Mouse (Mus musculus) midbrain, embryonic 15.5 days (tissue): ENCODE data around the gene Kremen2. TPM values are rescaled to one million over a fixed set of nuclear protein-coding genes. Genes with fewer than 3 reads are reported as not detected.

Experiments
- ATAC-seq: fragments of 200-750 bp; cut with Nextera tagmentation; replicated peaks from 2 replicates; pipeline ENCODE4 v1.8.0; 2017; ENCODE audit warnings: moderate TSS enrichment
- H3K27ac ChIP-seq: fragments of 300-500 bp; sonication (generic); 2 replicates; pipeline ENCODE4 v1.5.1; 2015; ENCODE audit warnings: mild to moderate bottlenecking, inconsistent platforms
- H3K27me3 ChIP-seq: fragments of 300-500 bp; sonication (generic); replicated peaks from 2 replicates; pipeline ENCODE4 v1.6.1; 2015; ENCODE audit warnings: inconsistent platforms
- H3K36me3 ChIP-seq: fragments of 300-500 bp; sonication (generic); replicated peaks from 2 replicates; pipeline ENCODE4 v1.6.1; 2015; ENCODE audit warnings: inconsistent platforms
- H3K4me1 ChIP-seq: fragments of 300-500 bp; sonication (generic); 2 replicates; pipeline ENCODE4 v1.6.1; 2015; ENCODE audit warnings: inconsistent platforms
- H3K4me2 ChIP-seq: fragments of 300-500 bp; sonication (generic); 2 replicates; pipeline ENCODE4 v1.6.1; 2015; ENCODE audit warnings: inconsistent platforms, mild to moderate bottlenecking, moderate library complexity
- H3K4me3 ChIP-seq: fragments of 300-500 bp; sonication (generic); 2 replicates; pipeline ENCODE4 v1.5.1; 2015; ENCODE audit warnings: mild to moderate bottlenecking, inconsistent platforms
- H3K9ac ChIP-seq: fragments of 300-500 bp; sonication (generic); 2 replicates; pipeline ENCODE4 v1.6.1; 2015; ENCODE audit warnings: mild to moderate bottlenecking, inconsistent platforms
- H3K9me3 ChIP-seq: fragments of 300-500 bp; sonication (generic); 2 replicates; pipeline ENCODE4 v1.6.1; 2016; ENCODE audit warnings: inconsistent platforms
- WGBS: fragments of 180-500 bp; shearing (Covaris S2); methylation state at CpG from one replicate; pipeline ENCODE4 v1.1.7; 2015; ENCODE audit warnings: mixed read lengths; 5-methylcytosine and 5-hydroxymethylcytosine counted together
- polyA plus RNA-seq: library from polyadenylated mRNA; unstranded; fragments of >200 nt; fragmentation: Nextera tagmentation; extraction: Ambion mirVana; gene quantifications from 2 replicates; pipeline ENCODE4 v1.2.1, GENCODE M21; 2015

The Kremen2 gene
- polyA plus RNA-seq, 1 experiment from 2014 or later, result 1.5 TPM

GRCm38 (mm10) chr17:23725477-23725876, 20.2 kb downstream of the Kremen2 start:
- peak overlapping the region; percentile 53 for H3K9ac ChIP-seq
- H3K27me3 ChIP-seq, result no peaks in the 10 kb centered on the region
- H3K36me3 ChIP-seq, result no peaks in the 10 kb centered on the region
- no peak for ATAC-seq
- peak overlapping the region; percentile 56 for H3K4me3 ChIP-seq
- 66% methylated on average over 4 of the region's 4 CpGs for WGBS
- H3K4me2 ChIP-seq, result peak overlapping the region; percentile 69
- no peaks in the 10 kb centered on the region for H3K9me3 ChIP-seq
- peaks cover 10% of the 10 kb centered on the region for H3K4me1 ChIP-seq
- peak overlapping the region; percentile 71 for H3K27ac ChIP-seq

- no peaks in the 10 kb centered on the region for H3K27me3 ChIP-seq
- no peak within 1 kb of the TSS for H3K9ac ChIP-seq
- no peaks in the 10 kb centered on the region for H3K9me3 ChIP-seq
- H3K27ac ChIP-seq, result no peak within 1 kb of the TSS
- H3K4me2 ChIP-seq, result no peak within 1 kb of the TSS
- H3K4me1 ChIP-seq, result peaks cover 10% of the 10 kb centered on the region
- no peak for ATAC-seq
- WGBS, result 65% methylated on average over 7 of the region's 7 CpGs
- no peaks in the 10 kb centered on the region for H3K36me3 ChIP-seq
- H3K4me3 ChIP-seq, result no peak within 1 kb of the TSS
Measured at GRCm38 (mm10) chr17:23722376-23723125, 23.1 kb downstream of the Kremen2 start, which contains the start of gene 1520401A03Rik. TSS of gene 1520401A03Rik (minus strand) at chr17:23722783.

GRCm38 (mm10) chr17:23721886-23722285, 23.7 kb downstream of the Kremen2 start:
- Histone ChIP-seq H3K4me3 (no peak overlapping the region), H3K27me3 (no peaks in the 10 kb centered on the region), H3K36me3 (no peaks in the 10 kb centered on the region), H3K9me3 (no peaks in the 10 kb centered on the region), H3K4me2 (no peak overlapping the region), H3K27ac (no peak overlapping the region), H3K9ac (no peak overlapping the region), H3K4me1 (peaks cover 7% of the 10 kb centered on the region)
- 85% methylated on average over 2 of the region's 2 CpGs for WGBS
- no peak for ATAC-seq

- Histone ChIP-seq H3K4me1 (no peaks in the 10 kb centered on the region), H3K9me3 (no peaks in the 10 kb centered on the region), H3K27ac (no peak overlapping the region), H3K4me3 (no peak overlapping the region), H3K4me2 (no peak overlapping the region), H3K27me3 (no peaks in the 10 kb centered on the region), H3K36me3 (no peaks in the 10 kb centered on the region), H3K9ac (no peak overlapping the region)
- ATAC-seq, result no peak
- 22% methylated on average over 1 of the region's 1 CpGs for WGBS
Measured at GRCm38 (mm10) chr17:23719455-23719854, 26.2 kb downstream of the Kremen2 start.

- no peaks in the 10 kb centered on the region for H3K36me3 ChIP-seq
- no peak overlapping the region for H3K27ac ChIP-seq
- H3K27me3 ChIP-seq, result no peaks in the 10 kb centered on the region
- 50% methylated on average over 2 of the region's 2 CpGs for WGBS
- no peaks in the 10 kb centered on the region for H3K9me3 ChIP-seq
- no peak overlapping the region for H3K4me3 ChIP-seq
- no peak for ATAC-seq
- no peaks in the 10 kb centered on the region for H3K4me1 ChIP-seq
- no peak overlapping the region for H3K9ac ChIP-seq
- H3K4me2 ChIP-seq, result no peak overlapping the region
Measured at GRCm38 (mm10) chr17:23717003-23717402, 28.6 kb downstream of the Kremen2 start.

- H3K9me3 ChIP-seq, result no peaks in the 10 kb centered on the region
- no peak overlapping the region for H3K4me2 ChIP-seq
- H3K36me3 ChIP-seq, result no peaks in the 10 kb centered on the region
- H3K27me3 ChIP-seq, result peaks cover 4% of the 10 kb centered on the region; the same call in 1 of the 2 replicates
- ATAC-seq, result peak; percentile 53
- no peak overlapping the region for H3K27ac ChIP-seq
- no peak overlapping the region for H3K9ac ChIP-seq
- no peak overlapping the region for H3K4me3 ChIP-seq
- no peaks in the 10 kb centered on the region for H3K4me1 ChIP-seq
- 0% methylated on average over 3 of the region's 3 CpGs for WGBS
Measured at GRCm38 (mm10) chr17:23706212-23706611, 39.4 kb downstream of the Kremen2 start.

GRCm38 (mm10) chr17:23705525-23706104, 40.0 kb downstream of the Kremen2 start:
- Histone ChIP-seq H3K36me3 (no peaks in the 10 kb centered on the region), H3K4me2 (no peak overlapping the region), H3K4me3 (no peak overlapping the region), H3K9me3 (no peaks in the 10 kb centered on the region), H3K27me3 (peaks cover 10% of the 10 kb centered on the region; the same call in 1 of the 2 replicates), H3K4me1 (no peaks in the 10 kb centered on the region), H3K9ac (no peak overlapping the region), H3K27ac (no peak overlapping the region)
- 81% methylated on average over 7 of the region's 7 CpGs for WGBS
- ATAC-seq, result 0 out of 2 replicates have a peak, but pooled peaks have one; percentile 51

GRCm38 (mm10) chr17:23704741-23705140, 40.9 kb downstream of the Kremen2 start:
- H3K27ac ChIP-seq, result no peak overlapping the region
- peaks cover 10% of the 10 kb centered on the region; the same call in 1 of the 2 replicates for H3K27me3 ChIP-seq
- H3K9ac ChIP-seq, result no peak overlapping the region
- 51% methylated on average over 7 of the region's 7 CpGs for WGBS
- no peak overlapping the region for H3K4me2 ChIP-seq
- no peak overlapping the region for H3K4me3 ChIP-seq
- H3K36me3 ChIP-seq, result no peaks in the 10 kb centered on the region
- H3K9me3 ChIP-seq, result no peaks in the 10 kb centered on the region
- ATAC-seq, result no peak
- 0 out of 2 replicates have a peak, but pooled peaks cover 3% of the 10 kb centered on the region for H3K4me1 ChIP-seq

GRCm38 (mm10) chr17:23703301-23703700, 42.3 kb downstream of the Kremen2 start:
- WGBS, result 81% methylated on average over 9 of the region's 9 CpGs

GRCm38 (mm10) chr17:23700079-23700478, 45.6 kb downstream of the Kremen2 start:
- peak overlapping the region; percentile 69 for H3K9ac ChIP-seq
- WGBS, result under 1% methylated on average over 28 of the region's 28 CpGs
- H3K4me1 ChIP-seq, result peaks cover 9% of the 10 kb centered on the region; the same call in 1 of the 2 replicates
- peak overlapping the region; percentile 74 for H3K27ac ChIP-seq
- no peaks in the 10 kb centered on the region for H3K36me3 ChIP-seq
- H3K27me3 ChIP-seq, result peaks cover 31% of the 10 kb centered on the region
- ATAC-seq, result peak; percentile 98
- H3K9me3 ChIP-seq, result no peaks in the 10 kb centered on the region
- peak overlapping the region; percentile 90 for H3K4me3 ChIP-seq
- peak overlapping the region; percentile 99 for H3K4me2 ChIP-seq

More at GRCm38 (mm10) chr17:23703301-23703700, 42.3 kb downstream of the Kremen2 start:
- H3K9ac ChIP-seq, result no peak overlapping the region
- H3K27ac ChIP-seq, result no peak overlapping the region
- no peaks in the 10 kb centered on the region for H3K36me3 ChIP-seq
- no peak overlapping the region for H3K4me3 ChIP-seq
- H3K9me3 ChIP-seq, result no peaks in the 10 kb centered on the region
- H3K4me1 ChIP-seq, result peaks cover 9% of the 10 kb centered on the region; the same call in 1 of the 2 replicates
- H3K27me3 ChIP-seq, result peaks cover 17% of the 10 kb centered on the region
- ATAC-seq, result no peak
- H3K4me2 ChIP-seq, result no peak overlapping the region

GRCm38 (mm10) chr17:23699131-23700077, 46.2 kb downstream of the Kremen2 start:
- under 1% methylated on average over 91 of the region's 101 CpGs for WGBS
- peak; percentile 73 for ATAC-seq
- Histone ChIP-seq H3K27ac (peak overlapping the region; percentile 74), H3K36me3 (no peaks in the 10 kb centered on the region), H3K27me3 (peaks cover 31% of the 10 kb centered on the region), H3K4me3 (peak overlapping the region; percentile 90), H3K9ac (peak overlapping the region; percentile 69), H3K4me1 (peaks cover 9% of the 10 kb centered on the region; the same call in 1 of the 2 replicates), H3K9me3 (no peaks in the 10 kb centered on the region), H3K4me2 (peak overlapping the region; percentile 99)

GRCm38 (mm10) chr17:23695801-23696200, 49.8 kb downstream of the Kremen2 start:
- Histone ChIP-seq H3K4me3 (no peak overlapping the region), H3K9me3 (no peaks in the 10 kb centered on the region), H3K9ac (no peak overlapping the region), H3K4me2 (no peak overlapping the region), H3K36me3 (no peaks in the 10 kb centered on the region), H3K4me1 (peaks cover 9% of the 10 kb centered on the region; the same call in 1 of the 2 replicates), H3K27me3 (peaks cover 23% of the 10 kb centered on the region), H3K27ac (no peak overlapping the region)
- WGBS, result 32% methylated on average over 3 of the region's 3 CpGs
- no peak for ATAC-seq
